Comparison of ENCODE assay signal across 15 mouse cellular contexts in the genomic region with DNA sequence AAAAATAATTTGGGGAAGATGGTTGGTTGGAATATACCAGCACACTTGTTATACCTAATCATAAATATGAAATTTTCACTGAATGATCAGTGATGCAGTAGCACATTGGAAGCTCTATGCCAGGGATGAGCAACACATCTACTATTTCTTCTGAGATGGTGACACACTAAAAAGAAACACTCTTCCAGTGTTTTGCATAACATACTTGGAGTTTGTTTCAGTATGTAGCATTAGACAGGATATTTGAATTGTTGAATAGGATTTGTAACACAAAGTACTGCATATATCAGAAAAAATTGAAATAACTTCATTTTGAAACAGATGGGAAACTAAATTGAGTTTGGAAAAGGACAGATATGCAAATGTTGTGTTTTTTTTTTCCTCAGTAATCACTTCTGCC.
"Had no signal": no experiment of that assay in that cellular context is flagged by ENCODE, and none has a peak within 500 bp of the region (broad histone marks: within the 10 kb centered on the region; RNA-seq: fewer than 3 reads in every experiment).

No protein-coding gene starts in this region.

- H3K4me1 ChIP-seq: neural tube, embryonic 15.5 days; stomach, embryonic 15.5 days had no signal

- H3K27me3 ChIP-seq: neural tube, embryonic 15.5 days; stomach, embryonic 15.5 days had no signal

- H3K4me3 ChIP-seq: neural tube, embryonic 15.5 days; stomach, embryonic 15.5 days had no signal

- H3K9ac ChIP-seq: neural tube, embryonic 15.5 days; stomach, embryonic 15.5 days had no signal

- H3K9me3 ChIP-seq: neural tube, embryonic 15.5 days; stomach, embryonic 15.5 days had no signal

- H3K36me3 ChIP-seq: neural tube, embryonic 15.5 days; stomach, embryonic 15.5 days had no signal

- H3K27ac ChIP-seq: neural tube, embryonic 15.5 days; stomach, embryonic 15.5 days; stomach, postnatal 0 days had no signal

- H3K4me2 ChIP-seq: neural tube, embryonic 15.5 days; stomach, embryonic 15.5 days had no signal

- DNase-seq: retina, postnatal 1 day; right cerebral cortex, adult 18-20 months; right cerebral cortex, postnatal 14 days; right cerebral cortex, postnatal 25 days; right cerebral cortex, postnatal 4 days; spleen, adult 18-20 months; thymus, adult 18-20 months; thymus, adult 2 months; thymus, postnatal 14 days; thymus, postnatal 25 days; thymus, postnatal 36 days; thymus, postnatal 4 days had no signal
